Mouse (Mus musculus): ENCODE data around the gene Polr2j.

Gene Polr2j

GRCm38 (mm10) chr5:136167296-136167695 is 50.9 kb downstream of the Polr2j start:
- no peak for DNase-seq (ENCODE audit: low spot score in 2 of 2)

- no peak for DNase-seq (ENCODE audit: low spot score in 2 of 2)
These were observed 51.6 kb downstream of the Polr2j start for GRCm38 (mm10) chr5:136168071-136168470.

GRCm38 (mm10) chr5:136169626-136170511 is 53.4 kb downstream of the Polr2j start:
- no peak for DNase-seq (ENCODE audit: low spot score in 2 of 2)

- DNase-seq (ENCODE audit: low spot score in 2 of 2): peak; percentile 70 to 80
These were observed 54.3 kb downstream of the Polr2j start, which contains the start of gene Orai2 for GRCm38 (mm10) chr5:136170512-136171362. Gene Orai2 (minus strand): TSS chr5:136170713.

GRCm38 (mm10) chr5:136171363-136172341 is 55.2 kb downstream of the Polr2j start:
- DNase-seq (ENCODE audit: low spot score in 2 of 2): no peak

Measured in urinary bladder, postnatal 4 days (tissue).